Mouse (Mus musculus) hindbrain, embryonic 16.5 days (tissue): Measurements from ENCODE around the gene Adcy3. TPM values are rescaled to one million over a fixed set of nuclear protein-coding genes. Genes with fewer than 3 reads are reported as not detected.

Experiments used
- ATAC-seq: fragments of 200-750 bp; cut with Nextera tagmentation; 2 replicates; pipeline ENCODE4 v1.8.0; 2017; ENCODE audit warnings: moderate TSS enrichment, moderate library complexity
- H3K27ac ChIP-seq: fragments of 300-500 bp; sonication (generic); 2 replicates; pipeline ENCODE4 v1.5.1; 2014; ENCODE audit warnings: low read depth, mild to moderate bottlenecking, control low read depth, low read length, moderate library complexity
- H3K27me3 ChIP-seq: fragments of 300-500 bp; sonication (generic); replicated peaks from 2 replicates; pipeline ENCODE4 v1.6.1; 2014; ENCODE audit warnings: low read length; ENCODE audit not compliant: control insufficient read depth, insufficient read depth
- H3K36me3 ChIP-seq: fragments of 300-500 bp; sonication (generic); 2 replicates; pipeline ENCODE4 v1.6.1; 2014; ENCODE audit warnings: mild to moderate bottlenecking, low read length, moderate library complexity, mixed read lengths; ENCODE audit not compliant: control insufficient read depth, insufficient read depth
- H3K4me1 ChIP-seq: fragments of 300-500 bp; sonication (generic); 2 replicates; pipeline ENCODE4 v1.6.1; 2014; ENCODE audit warnings: low read depth, low read length; ENCODE audit not compliant: control insufficient read depth, insufficient read depth
- H3K4me2 ChIP-seq: fragments of 300-500 bp; sonication (generic); 2 replicates; pipeline ENCODE4 v1.6.1; 2014; ENCODE audit warnings: mild to moderate bottlenecking, low read length, control low read depth, moderate library complexity
- H3K4me3 ChIP-seq: fragments of 300-500 bp; sonication (generic); 2 replicates; pipeline ENCODE4 v1.5.1; 2014; ENCODE audit warnings: mild to moderate bottlenecking, low read length, control low read depth, moderate library complexity
- H3K9ac ChIP-seq: fragments of 300-500 bp; sonication (generic); 2 replicates; pipeline ENCODE4 v1.6.1; 2014; ENCODE audit warnings: low read depth, mild to moderate bottlenecking, control low read depth, low read length, moderate library complexity
- H3K9me3 ChIP-seq: fragments of 300-500 bp; sonication (generic); 2 replicates; pipeline ENCODE4 v1.6.1; 2014; ENCODE audit warnings: mild to moderate bottlenecking, low read length, moderate library complexity; ENCODE audit not compliant: control insufficient read depth
- WGBS: fragments of 180-500 bp; shearing (Covaris S2); extraction: QIAGEN DNeasy Blood & Tissue Kit; methylation state at CpG from one replicate; pipeline ENCODE4 v1.1.7; 2014; 5-methylcytosine and 5-hydroxymethylcytosine counted together
- polyA plus RNA-seq: library from polyadenylated mRNA; unstranded; fragments of >200 nt; fragmentation: Nextera tagmentation; extraction: Ambion mirVana; gene quantifications from 2 replicates; pipeline ENCODE4 v1.2.1, GENCODE M21; 2015

Gene Adcy3
- 15.7 and 16.0 TPM in 2 replicates for polyA plus RNA-seq

DNA sequence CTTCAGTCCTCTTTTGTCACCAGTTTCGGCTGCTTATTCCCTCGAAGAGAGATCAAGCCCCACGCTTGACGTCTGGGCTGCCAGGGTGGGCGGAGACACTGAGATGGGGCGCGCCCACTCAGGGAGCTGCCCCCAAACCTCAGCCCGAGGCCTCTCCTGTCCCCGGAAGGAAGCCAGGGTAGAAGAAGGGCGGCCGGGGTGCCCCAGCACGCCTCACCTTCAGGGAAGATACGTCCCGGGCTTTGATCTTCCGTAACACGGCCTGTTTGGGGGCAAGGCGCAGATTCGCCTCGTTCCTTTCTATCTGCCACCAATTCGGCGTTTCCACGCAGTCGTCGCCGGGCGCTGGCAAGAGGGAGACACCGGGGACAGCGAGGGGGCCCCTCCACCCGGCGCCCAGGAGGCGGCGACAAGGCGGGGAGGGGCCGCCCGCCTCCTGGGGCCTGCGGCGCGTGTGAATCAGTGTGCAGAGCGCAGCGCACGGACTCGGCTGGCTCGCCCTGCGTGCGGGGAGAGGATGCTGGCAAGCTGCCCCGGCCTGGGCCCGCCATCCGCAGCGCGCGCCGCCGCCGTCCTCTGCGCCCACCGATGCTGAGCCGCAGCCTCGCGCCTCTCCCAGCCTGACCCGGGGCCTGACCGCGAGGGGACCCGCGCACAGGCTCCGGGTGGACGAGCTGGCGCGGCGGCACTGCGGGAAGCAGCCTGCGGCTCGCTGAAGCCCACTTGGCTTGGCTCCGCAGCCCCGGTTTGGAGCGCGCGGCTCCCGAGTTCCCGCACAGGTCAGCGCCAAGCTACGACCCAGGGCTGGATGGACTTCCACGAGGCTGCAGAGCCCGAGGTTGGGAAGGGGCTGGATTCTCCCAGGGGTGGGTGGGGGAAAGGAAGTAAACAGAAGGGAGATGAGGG lies at the start of gene Adcy3:
Gene Adcy3 (plus strand): TSS at position 163 of the 906 bp plus-strand sequence.
- Histone ChIP-seq H3K4me1 (peaks cover 26% of the 10 kb centered on the region), H3K4me2 (peak within 1 kb of the TSS; percentile 72), H3K9ac (peak within 1 kb of the TSS; percentile 84), H3K4me3 (peak within 1 kb of the TSS; percentile 66), H3K27me3 (no peaks in the 10 kb centered on the region), H3K27ac (peak within 1 kb of the TSS; percentile 72), H3K9me3 (no peaks in the 10 kb centered on the region), H3K36me3 (no peaks in the 10 kb centered on the region)
- under 1% methylated on average over 67 of the region's 83 CpGs for WGBS
- ATAC-seq, result peak; percentile 91

DNA sequence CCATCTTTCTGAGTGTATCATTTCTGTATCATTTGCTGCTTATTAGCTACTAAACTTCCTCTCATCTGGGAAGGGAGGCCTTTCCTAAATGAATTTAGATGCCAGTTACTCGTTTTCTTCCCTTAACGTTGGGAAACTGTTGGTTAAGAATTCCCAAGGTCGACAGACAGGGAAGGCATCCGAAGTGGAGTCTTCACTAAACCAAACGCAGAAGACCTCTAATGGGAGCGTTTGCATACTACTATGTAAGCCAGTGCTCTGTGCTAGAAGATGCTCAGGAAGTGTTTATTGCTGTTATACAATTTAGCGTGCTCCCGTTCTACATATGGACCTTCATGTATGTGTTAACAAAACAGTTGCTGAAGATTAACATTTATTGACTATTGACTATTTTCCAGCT lies 49.5 kb upstream of the Adcy3 start:
- H3K27ac ChIP-seq, result no peak overlapping the region
- no peak for ATAC-seq
- no peaks in the 10 kb centered on the region for H3K9me3 ChIP-seq
- H3K9ac ChIP-seq, result peak overlapping the region; percentile 23; the same call in 1 of the 2 replicates
- 60% methylated on average over 8 of the region's 8 CpGs for WGBS
- H3K4me2 ChIP-seq, result peak overlapping the region; percentile 72
- H3K27me3 ChIP-seq, result no peaks in the 10 kb centered on the region
- H3K4me3 ChIP-seq, result peak overlapping the region; percentile 75
- H3K36me3 ChIP-seq, result peaks cover 1% of the 10 kb centered on the region
- H3K4me1 ChIP-seq, result peaks cover 12% of the 10 kb centered on the region

DNA sequence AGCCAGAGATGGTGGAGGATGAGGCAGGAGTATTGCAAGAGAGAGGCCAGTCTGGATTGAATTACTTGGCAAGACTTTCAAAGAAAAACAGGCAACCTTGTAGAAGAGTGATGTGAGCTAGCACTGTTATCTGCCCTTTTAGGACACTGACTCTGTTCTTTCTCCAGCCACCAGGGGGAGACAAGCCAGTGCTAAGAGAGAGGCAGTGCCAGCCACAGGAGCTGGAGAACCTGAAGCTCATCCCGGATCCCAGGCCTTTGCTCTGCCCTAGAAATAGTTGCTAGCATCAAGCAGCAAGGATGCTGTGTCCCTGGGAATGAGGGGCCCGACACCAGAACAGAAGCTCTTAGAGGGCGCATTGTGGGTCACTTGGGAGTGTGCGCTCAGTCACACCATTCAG lies 25.5 kb upstream of the Adcy3 start:
- H3K36me3 ChIP-seq, result peaks cover 4% of the 10 kb centered on the region
- H3K4me1 ChIP-seq, result no peaks in the 10 kb centered on the region
- 76% methylated on average over 4 of the region's 4 CpGs for WGBS
- peak; percentile 71; the same call in 1 of the 2 replicates for ATAC-seq
- no peak overlapping the region for H3K27ac ChIP-seq
- H3K9ac ChIP-seq, result no peak overlapping the region
- H3K4me3 ChIP-seq, result no peak overlapping the region
- H3K27me3 ChIP-seq, result no peaks in the 10 kb centered on the region
- no peak overlapping the region for H3K4me2 ChIP-seq
- H3K9me3 ChIP-seq, result no peaks in the 10 kb centered on the region

DNA sequence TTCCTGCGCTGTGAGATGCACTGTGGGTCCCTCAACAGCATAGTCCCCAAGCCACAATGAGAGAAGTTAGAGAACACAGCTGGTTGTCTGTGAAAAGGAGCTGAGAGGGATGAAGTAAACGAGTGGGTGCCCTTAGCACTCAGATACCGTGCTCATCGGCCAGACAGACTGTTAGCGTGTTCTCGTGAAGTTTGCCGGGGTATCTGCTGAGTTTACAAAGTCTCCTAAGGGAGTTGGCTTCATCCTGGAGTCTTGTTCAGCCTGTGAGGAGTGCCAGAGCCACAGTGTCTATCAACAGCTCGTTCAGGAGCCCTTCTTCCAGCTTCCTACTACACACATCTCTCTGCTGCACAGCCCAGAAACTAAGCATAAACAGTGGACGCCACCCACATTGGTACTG lies 16.8 kb upstream of the Adcy3 start:
- Histone ChIP-seq H3K4me3 (no peak overlapping the region), H3K4me1 (no peaks in the 10 kb centered on the region), H3K4me2 (no peak overlapping the region), H3K27ac (no peak overlapping the region), H3K9me3 (no peaks in the 10 kb centered on the region), H3K27me3 (no peaks in the 10 kb centered on the region), H3K9ac (no peak overlapping the region), H3K36me3 (no peaks in the 10 kb centered on the region)
- 89% methylated on average over 9 of the region's 9 CpGs for WGBS
- 0 out of 2 replicates have a peak, but pooled peaks have one; percentile 14 for ATAC-seq

DNA sequence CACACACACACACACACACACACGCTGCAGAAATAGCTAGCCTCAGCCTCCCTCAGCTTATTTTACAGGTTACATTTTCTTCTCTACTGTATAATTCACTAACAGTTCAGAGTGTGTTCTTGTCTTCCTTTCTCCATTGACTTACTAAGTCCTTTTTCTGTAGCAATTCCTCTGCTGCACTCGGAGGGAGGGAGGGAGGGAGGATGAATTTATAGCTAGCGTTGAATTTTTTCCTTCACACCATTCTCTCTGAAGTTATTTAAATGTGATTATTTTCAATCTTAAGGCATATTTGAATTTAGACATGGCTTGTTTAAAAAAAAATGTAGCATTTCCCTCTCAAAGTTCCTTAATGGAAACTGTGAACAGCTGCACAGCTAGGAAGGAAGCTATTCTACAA lies 15.8 kb upstream of the Adcy3 start:
- H3K9me3 ChIP-seq, result no peaks in the 10 kb centered on the region
- no peak for ATAC-seq
- H3K4me2 ChIP-seq, result no peak overlapping the region
- H3K27ac ChIP-seq, result no peak overlapping the region
- no peaks in the 10 kb centered on the region for H3K27me3 ChIP-seq
- H3K36me3 ChIP-seq, result no peaks in the 10 kb centered on the region
- H3K4me3 ChIP-seq, result no peak overlapping the region
- WGBS, result 89% methylated on average over 3 of the region's 3 CpGs
- no peaks in the 10 kb centered on the region for H3K4me1 ChIP-seq
- H3K9ac ChIP-seq, result no peak overlapping the region

DNA sequence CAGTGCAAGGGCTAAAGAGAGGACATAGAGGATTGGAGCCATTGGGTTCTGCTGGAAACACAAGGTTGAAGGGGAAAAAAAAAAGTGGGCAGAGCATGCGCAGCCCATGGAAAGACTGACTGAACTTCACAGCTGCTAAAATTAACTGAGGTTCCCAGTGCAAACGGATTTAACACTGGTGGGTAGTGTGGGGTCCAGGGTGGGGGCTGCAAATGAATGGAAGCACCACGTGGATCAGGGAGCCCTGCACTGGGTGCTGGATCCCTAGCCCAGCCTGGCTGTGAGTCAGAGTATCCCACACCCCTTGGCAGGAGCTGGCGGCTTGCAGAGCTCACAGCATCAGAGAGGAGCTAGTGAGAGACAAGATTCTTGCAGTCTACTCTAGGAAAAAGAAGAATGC lies 15.3 kb upstream of the Adcy3 start:
- Histone ChIP-seq H3K27me3 (no peaks in the 10 kb centered on the region), H3K4me3 (no peak overlapping the region), H3K4me2 (no peak overlapping the region), H3K9me3 (no peaks in the 10 kb centered on the region), H3K4me1 (no peaks in the 10 kb centered on the region), H3K27ac (no peak overlapping the region), H3K9ac (no peak overlapping the region), H3K36me3 (no peaks in the 10 kb centered on the region)
- no peak for ATAC-seq
- 77% methylated on average over 4 of the region's 4 CpGs for WGBS

DNA sequence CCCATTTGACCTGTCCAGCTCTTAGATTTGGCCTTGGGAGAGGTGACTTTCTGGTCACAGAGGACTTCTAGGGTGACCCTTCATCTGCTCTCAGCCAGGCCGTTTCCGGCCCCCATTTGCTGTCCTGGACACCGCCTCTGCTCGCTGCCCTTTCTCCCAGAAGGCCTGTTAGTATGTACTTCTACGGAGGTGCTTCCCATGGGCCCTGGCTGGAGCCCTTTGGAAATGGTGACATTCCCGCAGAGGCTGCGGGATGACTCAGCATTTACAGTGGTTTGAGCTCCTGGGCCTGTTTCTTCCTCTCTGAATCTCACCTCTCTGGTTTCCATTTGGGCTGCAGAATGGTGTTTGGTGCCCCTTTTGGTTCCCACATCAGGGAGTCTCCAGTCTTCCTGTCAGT lies 5.6 kb upstream of the Adcy3 start:
- Histone ChIP-seq H3K27ac (no peak overlapping the region), H3K4me3 (no peak overlapping the region), H3K9me3 (no peaks in the 10 kb centered on the region), H3K4me1 (no peaks in the 10 kb centered on the region), H3K27me3 (no peaks in the 10 kb centered on the region), H3K9ac (no peak overlapping the region), H3K4me2 (no peak overlapping the region), H3K36me3 (no peaks in the 10 kb centered on the region)
- no peak for ATAC-seq
- 87% methylated on average over 7 of the region's 7 CpGs for WGBS

DNA sequence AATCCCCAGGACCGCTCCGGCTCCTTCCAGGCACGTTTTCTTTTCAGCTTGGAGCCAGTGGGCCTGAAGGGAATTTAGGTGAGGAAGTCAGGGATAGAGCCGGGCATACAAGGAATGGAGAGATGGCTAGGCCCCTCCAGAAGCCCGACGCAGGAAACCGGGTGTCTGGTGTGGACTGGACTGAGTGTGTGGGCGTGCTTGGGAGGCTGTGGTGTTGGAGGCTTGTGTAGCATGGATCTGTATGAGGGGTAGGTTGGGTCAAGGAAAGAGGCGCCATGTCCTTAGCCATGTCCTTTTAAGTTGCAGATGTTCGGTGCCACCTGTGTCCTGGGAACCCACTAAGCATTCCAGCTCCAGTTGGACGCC lies 927 bp downstream of the Adcy3 start:
- ATAC-seq, result peak; percentile 21; the same call in 1 of the 2 replicates
- H3K4me1 ChIP-seq, result peaks cover 26% of the 10 kb centered on the region
- peak overlapping the region; percentile 72 for H3K4me2 ChIP-seq
- no peaks in the 10 kb centered on the region for H3K9me3 ChIP-seq
- H3K27me3 ChIP-seq, result no peaks in the 10 kb centered on the region
- H3K9ac ChIP-seq, result peak overlapping the region; percentile 84
- WGBS, result 30% methylated on average over 11 of the region's 11 CpGs
- peak overlapping the region; percentile 72 for H3K27ac ChIP-seq
- H3K4me3 ChIP-seq, result peak overlapping the region; percentile 66
- H3K36me3 ChIP-seq, result peaks cover 3% of the 10 kb centered on the region; the same call in 1 of the 2 replicates

DNA sequence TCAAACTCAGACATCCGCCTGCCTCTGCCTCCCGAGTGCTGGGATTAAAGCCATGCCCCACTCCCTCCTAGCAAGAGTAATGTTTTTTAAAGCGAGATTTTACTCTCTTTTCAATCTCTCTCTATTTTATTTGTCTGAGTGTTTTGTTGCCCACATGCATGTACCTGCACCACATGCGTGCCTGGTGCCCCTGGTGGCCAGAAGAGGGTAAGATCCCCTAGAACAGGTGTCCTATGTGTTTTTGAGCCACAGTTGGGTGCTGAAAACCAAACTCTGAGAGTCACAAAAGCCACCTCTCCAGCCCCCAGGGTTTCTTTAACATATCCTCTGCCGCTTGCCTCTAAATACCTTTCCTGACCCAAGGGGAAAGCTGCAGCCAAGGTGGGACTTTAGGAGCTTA lies 10.3 kb downstream of the Adcy3 start:
- Histone ChIP-seq H3K36me3 (peaks cover 5% of the 10 kb centered on the region), H3K4me2 (no peak overlapping the region), H3K4me3 (no peak overlapping the region), H3K27ac (no peak overlapping the region), H3K27me3 (no peaks in the 10 kb centered on the region), H3K9me3 (no peaks in the 10 kb centered on the region), H3K4me1 (peaks cover 2% of the 10 kb centered on the region), H3K9ac (no peak overlapping the region)
- no peak for ATAC-seq
- WGBS, result 89% methylated on average over 5 of the region's 5 CpGs
